Mouse (Mus musculus): Measurements from ENCODE around the gene Akap8. TPM values are rescaled to one million over a fixed set of nuclear protein-coding genes. Genes with fewer than 3 reads are reported as not detected.

Akap8 gene
- 74.1 TPM for polyA plus RNA-seq (2014; fragmentation: Illumina TruSeq; extraction: RNeasy Lipid Tissue Mini Kit (QIAGEN cat#74804); ENCODE audit: low read depth, low replicate concordance)

DNA sequence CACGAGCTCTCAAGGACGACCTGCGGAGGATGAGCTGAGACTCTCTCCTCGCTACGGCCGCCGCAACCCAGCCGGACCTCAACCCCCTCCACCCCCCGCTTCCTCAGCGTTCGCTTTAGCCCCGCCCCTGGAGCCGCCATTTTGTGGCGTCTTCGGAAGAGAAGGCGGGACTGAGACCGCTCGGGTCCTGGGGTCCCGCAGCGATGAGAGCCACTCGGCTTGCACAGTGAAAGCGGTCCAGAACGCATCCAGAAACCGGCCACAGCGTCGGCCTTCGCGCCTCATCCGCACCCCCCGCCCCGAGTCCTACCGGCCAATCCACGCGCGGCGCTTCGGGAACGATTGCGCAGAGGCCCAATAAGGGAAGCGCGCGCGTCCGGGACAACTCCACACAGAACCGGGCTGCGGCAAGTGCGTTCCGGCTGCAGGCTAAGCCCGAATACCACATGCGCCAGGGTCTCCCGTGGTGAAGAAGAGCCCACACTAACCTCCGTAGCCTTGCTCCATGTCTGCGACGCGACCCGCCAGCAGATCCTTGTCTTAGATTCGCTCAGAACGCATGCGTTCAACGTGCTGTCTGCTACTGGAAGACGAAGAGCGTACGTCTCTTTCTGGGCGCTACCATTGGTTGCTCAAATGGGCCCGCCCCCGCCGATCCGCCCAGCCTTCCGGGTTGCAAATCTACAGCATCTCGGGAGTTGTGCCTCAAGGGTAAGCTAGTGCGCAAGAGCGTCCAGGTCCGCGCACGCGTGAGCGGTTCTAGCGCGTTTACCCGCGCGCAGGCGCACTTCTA is at the start of gene Akap8:
Akap8 (minus strand) TSS at position 642 of the 793 bp plus-strand sequence.

GRCm38 (mm10) chr17:32350382-32350983 is 29.4 kb upstream of the Akap8 start, which contains the start of gene Akap8l:
Akap8l (minus strand) TSS chr17:32350607.

GRCm38 (mm10) chr17:32284262-32285137 is 36.5 kb downstream of the Akap8 start, which contains the start of gene Brd4:
Brd4 (minus strand) TSS chr17:32284722.

Other genes with a start within 250 kb of the Akap8 start
- 0.87 TPM for gene Notch3, start 154.4 kb downstream of the Akap8 start, polyA plus RNA-seq (2014; fragmentation: Illumina TruSeq; extraction: RNeasy Lipid Tissue Mini Kit (QIAGEN cat#74804); ENCODE audit: low read depth, low replicate concordance)
- 0.47 TPM for gene Ephx3, start 131.7 kb downstream of the Akap8 start, polyA plus RNA-seq (2014; fragmentation: Illumina TruSeq; extraction: RNeasy Lipid Tissue Mini Kit (QIAGEN cat#74804); ENCODE audit: low read depth, low replicate concordance)
- 29.6 TPM for gene Brd4, start 36.5 kb downstream of the Akap8 start, polyA plus RNA-seq (2014; fragmentation: Illumina TruSeq; extraction: RNeasy Lipid Tissue Mini Kit (QIAGEN cat#74804); ENCODE audit: low read depth, low replicate concordance)
- gene Akap8l, start 29.4 kb upstream of the Akap8 start, polyA plus RNA-seq (2014; fragmentation: Illumina TruSeq; extraction: RNeasy Lipid Tissue Mini Kit (QIAGEN cat#74804); ENCODE audit: low read depth, low replicate concordance), result 31.1 TPM
- 3.6 TPM for gene Wiz, start 68.2 kb upstream of the Akap8 start, polyA plus RNA-seq (2014; fragmentation: Illumina TruSeq; extraction: RNeasy Lipid Tissue Mini Kit (QIAGEN cat#74804); ENCODE audit: low read depth, low replicate concordance)
- not detected for gene Rasal3, start 82.3 kb upstream of the Akap8 start, polyA plus RNA-seq (2014; fragmentation: Illumina TruSeq; extraction: RNeasy Lipid Tissue Mini Kit (QIAGEN cat#74804); ENCODE audit: low read depth, low replicate concordance)
- not detected for gene Pglyrp2, start 102.9 kb upstream of the Akap8 start, polyA plus RNA-seq (2014; fragmentation: Illumina TruSeq; extraction: RNeasy Lipid Tissue Mini Kit (QIAGEN cat#74804); ENCODE audit: low read depth, low replicate concordance)
- not detected for gene Cyp4f39, start 131.5 kb upstream of the Akap8 start, polyA plus RNA-seq (2014; fragmentation: Illumina TruSeq; extraction: RNeasy Lipid Tissue Mini Kit (QIAGEN cat#74804); ENCODE audit: low read depth, low replicate concordance)
- 2.0 TPM for gene Cyp4f17, start 184.8 kb upstream of the Akap8 start, polyA plus RNA-seq (2014; fragmentation: Illumina TruSeq; extraction: RNeasy Lipid Tissue Mini Kit (QIAGEN cat#74804); ENCODE audit: low read depth, low replicate concordance)
- 5.7 TPM for gene Cyp4f16, start 215.3 kb upstream of the Akap8 start, polyA plus RNA-seq (2014; fragmentation: Illumina TruSeq; extraction: RNeasy Lipid Tissue Mini Kit (QIAGEN cat#74804); ENCODE audit: low read depth, low replicate concordance)